Mouse (Mus musculus) midbrain, postnatal 0 days (tissue): ENCODE results near the gene Dnajc8. TPM values are rescaled to one million over a fixed set of nuclear protein-coding genes. Genes with fewer than 3 reads are reported as not detected.
A peak's percentile ranks its signal among the peaks of the same experiment; 100 is the strongest.

ENCODE experiments used
- ATAC-seq: fragments of 200-750 bp; cut with Nextera tagmentation; 2 replicates; pipeline ENCODE4 v1.8.0; 2017; ENCODE audit warnings: moderate number of reproducible peaks, mild to moderate bottlenecking, moderate TSS enrichment, moderate library complexity; ENCODE audit not compliant: low FRiP score
- DNase-seq: peaks from one replicate; pipeline ENCODE4 v3.0.0-alpha.2; 2015; ENCODE audit warnings: low spot score
- H3K27ac ChIP-seq: fragments of 300-500 bp; sonication (generic); 2 replicates; pipeline ENCODE4 v1.5.1; 2014; ENCODE audit warnings: low read depth, mild to moderate bottlenecking, low read length, mixed read lengths
- H3K27me3 ChIP-seq: fragments of 300-500 bp; sonication (generic); 2 replicates; pipeline ENCODE4 v1.6.1; 2014; ENCODE audit warnings: low read length, control low read depth, mixed read lengths; ENCODE audit not compliant: insufficient read depth
- H3K36me3 ChIP-seq: fragments of 300-500 bp; sonication (generic); 2 replicates; pipeline ENCODE4 v1.6.1; 2014; ENCODE audit warnings: low read length, control low read depth, mixed read lengths; ENCODE audit not compliant: insufficient read depth
- H3K4me1 ChIP-seq: fragments of 300-500 bp; sonication (generic); 2 replicates; pipeline ENCODE4 v1.6.1; 2014; ENCODE audit warnings: mild to moderate bottlenecking, control low read depth, antibody characterized with exemption, low read length, mixed read lengths; ENCODE audit not compliant: insufficient read depth
- H3K4me2 ChIP-seq: fragments of 300-500 bp; sonication (generic); 2 replicates; pipeline ENCODE4 v1.6.1; 2014; ENCODE audit warnings: low read depth, mild to moderate bottlenecking, low read length, mixed read lengths; ENCODE audit not compliant: poor library complexity, severe bottlenecking
- H3K4me3 ChIP-seq: fragments of 300-500 bp; sonication (generic); 2 replicates; pipeline ENCODE4 v1.5.1; 2014; ENCODE audit warnings: low read depth, mild to moderate bottlenecking, low read length, moderate library complexity
- H3K9ac ChIP-seq: fragments of 300-500 bp; sonication (generic); replicated peaks from 2 replicates; pipeline ENCODE4 v1.6.1; 2014; ENCODE audit warnings: mild to moderate bottlenecking, low read length, moderate library complexity, mixed read lengths; ENCODE audit not compliant: poor library complexity, severe bottlenecking
- H3K9me3 ChIP-seq: fragments of 300-500 bp; sonication (generic); 2 replicates; pipeline ENCODE4 v1.6.1; 2016; ENCODE audit warnings: low read length, control low read depth
- CTCF ChIP-seq: IDR thresholded peaks from 2 replicates; pipeline ENCODE4 v1.5.1; 2016; ENCODE audit warnings: antibody characterized with exemption, mild to moderate bottlenecking
- WGBS: fragments of 180-500 bp; shearing (Covaris S2); extraction: QIAGEN DNeasy Blood & Tissue Kit; methylation state at CpG from one replicate; pipeline ENCODE4 v1.1.7; 2014; 5-methylcytosine and 5-hydroxymethylcytosine counted together
- polyA plus RNA-seq: library from polyadenylated mRNA; unstranded; fragments of >200 nt; fragmentation: Nextera tagmentation; extraction: Ambion mirVana; gene quantifications from 2 replicates; pipeline ENCODE4 v1.2.1, GENCODE M21; 2015
- total RNA-seq: library from RNA; depleted of rRNA; stranded (reverse); fragments of >200 nt; gene quantifications from 2 replicates; pipeline ENCODE4 v1.2.3, GENCODE M21; 2014

Gene Dnajc8
- total and polyA plus RNA-seq, 2 experiments from 2014 or later = 101 to 168 TPM

GRCm38 (mm10) chr4:132567361-132567779, 32.0 kb downstream of the Dnajc8 start:
- Histone ChIP-seq H3K27me3 (no peaks in the 10 kb centered on the region), H3K4me2 (no peak overlapping the region), H3K4me1 (no peaks in the 10 kb centered on the region), H3K9me3 (no peaks in the 10 kb centered on the region), H3K36me3 (no peaks in the 10 kb centered on the region), H3K27ac (no peak overlapping the region), H3K4me3 (no peak overlapping the region), H3K9ac (no peak overlapping the region)
- WGBS = 72% methylated on average over 9 of the region's 9 CpGs
- no peak for ATAC-seq
- TF ChIP-seq CTCF = no peak
- DNase-seq = no peak

DNA sequence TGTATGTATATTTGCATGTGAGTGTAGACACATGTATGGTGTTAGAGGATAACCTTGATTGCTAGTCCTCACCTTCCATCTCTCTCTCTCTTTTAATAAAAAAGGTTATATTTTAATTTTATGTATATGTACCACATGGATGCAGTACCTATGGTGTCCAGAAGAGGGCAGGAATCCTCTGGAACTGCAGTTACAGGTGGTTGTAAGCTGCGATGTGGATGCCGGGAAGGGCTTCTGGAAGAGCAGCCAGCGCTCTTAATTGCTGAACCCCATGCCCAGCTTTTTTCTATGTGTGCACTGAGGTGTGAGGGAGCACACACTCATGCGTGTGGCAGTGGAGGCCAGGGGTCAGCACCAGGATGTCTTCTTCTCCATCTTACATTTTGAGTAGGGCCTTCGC, 33.8 kb downstream of the Dnajc8 start:
- Histone ChIP-seq H3K27me3 (no peaks in the 10 kb centered on the region), H3K9me3 (no peaks in the 10 kb centered on the region), H3K9ac (no peak overlapping the region), H3K36me3 (no peaks in the 10 kb centered on the region), H3K27ac (no peak overlapping the region), H3K4me3 (no peak overlapping the region), H3K4me2 (no peak overlapping the region), H3K4me1 (no peaks in the 10 kb centered on the region)
- TF ChIP-seq CTCF = peak; percentile 54
- no peak for ATAC-seq
- WGBS = 82% methylated on average over 5 of the region's 5 CpGs
- no peak for DNase-seq

DNA sequence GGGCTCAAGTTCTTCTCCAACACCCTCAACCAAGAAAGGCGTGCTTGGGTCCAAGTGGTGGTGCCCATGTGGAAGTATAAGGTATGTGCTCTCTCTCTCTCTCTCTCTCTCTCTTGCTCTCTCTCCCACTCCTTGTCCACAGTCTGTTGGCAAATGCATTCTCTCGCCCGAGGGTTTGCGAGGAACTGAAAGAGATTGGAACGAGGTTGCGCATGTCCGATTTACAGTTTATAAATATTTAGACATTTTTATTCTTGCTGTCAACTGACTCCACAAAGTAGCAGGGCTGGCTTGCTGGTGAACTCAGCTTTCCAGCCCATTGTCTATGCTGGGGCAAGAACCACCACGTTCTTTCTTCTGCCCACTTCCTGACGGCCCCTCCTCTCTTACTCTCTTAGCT, 35.8 kb downstream of the Dnajc8 start:
- DNase-seq (no peak), ATAC-seq (no peak)
- H3K27ac ChIP-seq = no peak overlapping the region
- 82% methylated on average over 9 of the region's 9 CpGs for WGBS
- TF ChIP-seq CTCF = no peak
- no peaks in the 10 kb centered on the region for H3K4me1 ChIP-seq
- no peak overlapping the region for H3K9ac ChIP-seq
- H3K4me2 ChIP-seq = no peak overlapping the region
- no peak overlapping the region for H3K4me3 ChIP-seq
- no peaks in the 10 kb centered on the region for H3K9me3 ChIP-seq
- H3K36me3 ChIP-seq = no peaks in the 10 kb centered on the region
- H3K27me3 ChIP-seq = no peaks in the 10 kb centered on the region

- H3K4me1 ChIP-seq = no peaks in the 10 kb centered on the region
- no peak overlapping the region for H3K9ac ChIP-seq
- H3K9me3 ChIP-seq = no peaks in the 10 kb centered on the region
- no peak for DNase-seq
- no peak for TF ChIP-seq CTCF
- no peaks in the 10 kb centered on the region for H3K36me3 ChIP-seq
- H3K4me3 ChIP-seq = no peak overlapping the region
- no peaks in the 10 kb centered on the region for H3K27me3 ChIP-seq
- no peak overlapping the region for H3K27ac ChIP-seq
- ATAC-seq = no peak
- H3K4me2 ChIP-seq = no peak overlapping the region
- WGBS = 71% methylated on average over 11 of the region's 11 CpGs
Measured at GRCm38 (mm10) chr4:132573327-132573726, 38.0 kb downstream of the Dnajc8 start.

DNA sequence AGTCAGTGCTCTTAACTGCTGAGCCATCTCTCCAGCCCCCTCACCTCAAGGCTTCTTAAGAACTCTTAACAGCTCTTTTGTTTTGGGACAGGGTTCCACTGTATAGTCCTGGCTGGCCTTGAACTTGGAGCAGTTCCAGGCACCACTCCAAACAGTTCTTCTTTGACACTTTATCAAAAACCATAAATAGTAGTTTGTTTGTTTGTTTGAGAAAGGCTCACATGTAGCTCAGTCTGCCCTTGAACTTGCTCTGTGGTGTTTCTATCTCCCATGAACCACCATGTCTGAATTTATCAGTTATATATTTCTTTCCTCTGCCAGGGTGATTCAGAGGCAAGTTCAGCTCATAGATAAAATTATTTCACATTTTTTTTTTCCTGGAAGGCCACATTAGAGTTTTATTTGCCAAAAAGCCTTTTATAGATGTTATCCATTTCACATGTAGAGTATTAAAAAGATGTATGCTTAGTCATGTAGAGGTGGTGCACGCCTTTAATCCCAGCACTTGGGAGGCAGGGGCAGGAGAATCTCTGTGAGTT, 39.5 kb downstream of the Dnajc8 start:
- no peaks in the 10 kb centered on the region for H3K4me1 ChIP-seq
- H3K9ac ChIP-seq = no peak overlapping the region
- WGBS = 93% methylated on average over 1 of the region's 1 CpGs
- H3K4me3 ChIP-seq = no peak overlapping the region
- no peak for DNase-seq
- no peaks in the 10 kb centered on the region for H3K36me3 ChIP-seq
- no peak for TF ChIP-seq CTCF
- no peaks in the 10 kb centered on the region for H3K9me3 ChIP-seq
- no peak overlapping the region for H3K27ac ChIP-seq
- H3K4me2 ChIP-seq = no peak overlapping the region
- ATAC-seq = no peak
- H3K27me3 ChIP-seq = no peaks in the 10 kb centered on the region

DNA sequence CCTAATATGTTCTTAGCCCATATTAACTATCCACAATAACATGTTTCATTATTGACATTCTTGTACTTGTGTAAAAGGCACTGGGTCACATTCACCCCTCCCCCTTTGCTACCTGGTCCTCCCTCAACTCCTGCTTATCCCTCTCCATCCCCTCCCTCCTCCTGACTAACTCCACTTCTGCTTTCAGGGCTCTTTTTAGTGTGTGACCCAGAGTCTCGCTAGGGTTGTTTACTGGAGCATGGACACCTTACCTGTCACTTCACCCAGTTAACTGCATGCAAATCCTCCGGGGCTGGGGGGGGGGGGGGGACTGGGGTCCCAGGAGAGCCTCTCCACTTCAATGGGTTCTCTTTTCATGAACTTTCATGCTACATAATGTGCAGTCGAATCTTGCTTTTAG, 48.4 kb downstream of the Dnajc8 start:
- no peak overlapping the region for H3K4me2 ChIP-seq
- TF ChIP-seq CTCF = no peak
- H3K36me3 ChIP-seq = no peaks in the 10 kb centered on the region
- ATAC-seq = no peak
- WGBS = 67% methylated on average over 3 of the region's 3 CpGs
- no peaks in the 10 kb centered on the region for H3K4me1 ChIP-seq
- H3K9ac ChIP-seq = no peak overlapping the region
- no peak overlapping the region for H3K4me3 ChIP-seq
- no peaks in the 10 kb centered on the region for H3K27me3 ChIP-seq
- H3K27ac ChIP-seq = no peak overlapping the region
- no peaks in the 10 kb centered on the region for H3K9me3 ChIP-seq
- DNase-seq = no peak
